Mouse (Mus musculus) left cerebral cortex, postnatal 36 days (tissue): ENCODE data around the gene Sox12. TPM values are rescaled to one million over a fixed set of nuclear protein-coding genes. Genes with fewer than 3 reads are reported as not detected.

Experiments
- DNase-seq, 2 experiments: peaks; one replicate each; pipeline ENCODE4 v3.0.0; 2021 to 2022; ENCODE audit warnings: low spot score in 2 of 2, mixed read lengths in 1 of 2
- intact Hi-C: fragments of 180-260 bp; cut with DNase I; formaldehyde crosslinking; loops from one replicate; pipeline ENCODE4 v1.15.1; 2025
- total RNA-seq, 2 experiments: library from RNA; stranded (reverse); gene quantifications; 2 replicates each; pipeline ENCODE4 v1.2.3; 2021

Sox12 gene
- total RNA-seq, 2 experiments from 2014 or later = 14.7 to 15.6 TPM

- peak; percentile 59 to 72 for DNase-seq
- intact Hi-C loops = no loop called here
Observed at GRCm38 (mm10) chr2:152410971-152411371, 13.1 kb upstream of the Sox12 start.

GRCm38 (mm10) chr2:152409781-152410180 lies 11.9 kb upstream of the Sox12 start:
- intact Hi-C loops = no loop called here

GRCm38 (mm10) chr2:152406126-152406525 lies 8.3 kb upstream of the Sox12 start:
- intact Hi-C loops = no loop called here
- peak; percentile 97 for DNase-seq

More at GRCm38 (mm10) chr2:152409781-152410180, 11.9 kb upstream of the Sox12 start:
- DNase-seq = no peak

- DNase-seq = no peak
- intact Hi-C loops = loop anchor here (10.0 kb wide), 1 partner anchor 276 kb away; no protein-coding TSS in a partner anchor
Observed at GRCm38 (mm10) chr2:152399122-152399542, 1.3 kb upstream of the Sox12 start.

GRCm38 (mm10) chr2:152398691-152399090 lies 828 bp upstream of the Sox12 start:
- intact Hi-C loops = loop anchor here (10.0 kb wide), 1 partner anchor 276 kb away; no protein-coding TSS in a partner anchor
- peak; percentile 88 to 92 for DNase-seq

GRCm38 (mm10) chr2:152397004-152397589 lies 766 bp downstream of the Sox12 start:
- intact Hi-C loops = loop anchor here (10.0 kb wide), 1 partner anchor 278 kb away; no protein-coding TSS in a partner anchor
- DNase-seq = peak; percentile 84 to 89

- DNase-seq = peak; percentile 86
- intact Hi-C loops = loop anchor here (1.0 to 10.0 kb wide), 3 partner anchors 18 to 278 kb away; no protein-coding TSS in a partner anchor
Observed at GRCm38 (mm10) chr2:152396110-152397003, 1.5 kb downstream of the Sox12 start.

- intact Hi-C loops = loop anchor here (10.0 kb wide), 1 partner anchor 279 kb away; no protein-coding TSS in a partner anchor
- peak in 1 of 2 experiments; percentile 41 for DNase-seq
Observed at GRCm38 (mm10) chr2:152395271-152395920, 2.5 kb downstream of the Sox12 start.

- DNase-seq = no peak
- intact Hi-C loops = loop anchor here (10.0 kb wide), 1 partner anchor 281 kb away; no protein-coding TSS in a partner anchor
Observed at GRCm38 (mm10) chr2:152393225-152394017, 4.4 kb downstream of the Sox12 start.

GRCm38 (mm10) chr2:152392786-152393185 lies 5.1 kb downstream of the Sox12 start:
- no peak for DNase-seq
- intact Hi-C loops = loop anchor here (1.0 to 10.0 kb wide), 2 partner anchors 45 to 282 kb away; no protein-coding TSS in a partner anchor

- intact Hi-C loops = no loop called here
Observed at GRCm38 (mm10) chr2:152384191-152384590, 13.7 kb downstream of the Sox12 start.

GRCm38 (mm10) chr2:152376345-152376741 lies 21.5 kb downstream of the Sox12 start, which contains the start of gene Nrsn2:
Gene Nrsn2, minus strand, starts transcription at chr2:152376638.
- DNase-seq = peak; percentile 41 to 61
- intact Hi-C loops = no loop called here

More at GRCm38 (mm10) chr2:152384191-152384590, 13.7 kb downstream of the Sox12 start:
- no peak for DNase-seq

- DNase-seq = peak; percentile 43 to 45
- intact Hi-C loops = no loop called here
Observed at GRCm38 (mm10) chr2:152375652-152376344, 22.1 kb downstream of the Sox12 start.

GRCm38 (mm10) chr2:152373547-152373946 lies 24.3 kb downstream of the Sox12 start:
- intact Hi-C loops = no loop called here

GRCm38 (mm10) chr2:152372661-152373060 lies 25.2 kb downstream of the Sox12 start:
- intact Hi-C loops = no loop called here
- no peak for DNase-seq

More at GRCm38 (mm10) chr2:152373547-152373946, 24.3 kb downstream of the Sox12 start:
- DNase-seq = no peak

GRCm38 (mm10) chr2:152372104-152372503 lies 25.8 kb downstream of the Sox12 start:
- intact Hi-C loops = no loop called here
- no peak for DNase-seq

GRCm38 (mm10) chr2:152368532-152369140 lies 29.2 kb downstream of the Sox12 start:
- DNase-seq = no peak
- intact Hi-C loops = loop anchor here (10.0 kb wide), 1 partner anchor 344 kb away; no protein-coding TSS in a partner anchor

GRCm38 (mm10) chr2:152367917-152368316 lies 29.9 kb downstream of the Sox12 start:
- intact Hi-C loops = loop anchor here (10.0 kb wide), 1 partner anchor 343 kb away; no protein-coding TSS in a partner anchor
- DNase-seq = no peak
